Mouse (Mus musculus): ENCODE results near the gene BC049730.
"Not testable (repeated sequence)": the region's sequence is repeated elsewhere in the genome, so short reads cannot be mapped to it uniquely, and the experiment has no call there.

DNA sequence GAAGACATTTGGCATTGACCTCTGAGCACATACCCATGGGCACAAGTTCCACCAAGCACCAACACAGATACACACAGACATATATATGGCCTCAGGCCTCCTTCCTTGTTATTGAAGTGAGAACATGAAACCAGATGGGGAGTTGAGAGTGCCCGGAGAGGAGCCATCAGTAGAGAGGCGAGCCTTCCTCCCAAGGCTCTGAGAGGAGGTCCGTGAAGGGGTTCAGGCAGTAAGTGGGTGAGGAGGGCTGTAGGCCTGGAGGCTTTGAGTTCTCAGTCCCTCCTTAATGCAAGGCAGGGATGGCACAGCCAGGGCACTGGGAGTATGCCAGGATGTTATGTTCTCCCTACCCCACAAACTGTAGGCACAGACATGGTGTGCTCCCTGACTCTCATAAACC is 16.3 kb upstream of the BC049730 start:
- not testable (repeated sequence) for TF ChIP-seq MAFK (IDR thresholded peaks at IDR 0.05; ENCODE audit: insufficient replicate concordance, low read length); USF2 (conservative IDR thresholded peaks at IDR 0.05; ENCODE audit: low read depth, low read length); CTCF (conservative IDR thresholded peaks at IDR 0.05 in 1 of 2, IDR thresholded peaks at IDR 0.05 in 1 of 2; ENCODE audit: low read depth in 2 of 2, low read length in 2 of 2); USF1 (IDR thresholded peaks at IDR 0.05; ENCODE audit: low read depth, low read length); ZNF384 (IDR thresholded peaks at IDR 0.05; ENCODE audit: low read depth, low read length); MAZ (IDR thresholded peaks at IDR 0.05; ENCODE audit: low read depth, low read length); NELFE (IDR thresholded peaks at IDR 0.05; ENCODE audit: low read depth, low read length); EP300 (IDR thresholded peaks at IDR 0.05; ENCODE audit: low read length); MEF2A (IDR thresholded peaks at IDR 0.05; ENCODE audit: borderline replicate concordance, low read depth, low read length)
